Mouse (Mus musculus): Measurements from ENCODE around the gene Cdip1.

GRCm38 (mm10) chr16:4777171-4777904 is 12.8 kb downstream of the Cdip1 start:
- no peak for TF ChIP-seq POLR2A (IDR thresholded peaks at IDR 0.05; ENCODE audit: extremely low read depth, insufficient read depth, low read length)
- no peak for TF ChIP-seq CTCF (IDR thresholded peaks at IDR 0.05; ENCODE audit: low read depth, low read length)
